Mouse (Mus musculus): ENCODE measurements around the gene Rnf121.

DNA sequence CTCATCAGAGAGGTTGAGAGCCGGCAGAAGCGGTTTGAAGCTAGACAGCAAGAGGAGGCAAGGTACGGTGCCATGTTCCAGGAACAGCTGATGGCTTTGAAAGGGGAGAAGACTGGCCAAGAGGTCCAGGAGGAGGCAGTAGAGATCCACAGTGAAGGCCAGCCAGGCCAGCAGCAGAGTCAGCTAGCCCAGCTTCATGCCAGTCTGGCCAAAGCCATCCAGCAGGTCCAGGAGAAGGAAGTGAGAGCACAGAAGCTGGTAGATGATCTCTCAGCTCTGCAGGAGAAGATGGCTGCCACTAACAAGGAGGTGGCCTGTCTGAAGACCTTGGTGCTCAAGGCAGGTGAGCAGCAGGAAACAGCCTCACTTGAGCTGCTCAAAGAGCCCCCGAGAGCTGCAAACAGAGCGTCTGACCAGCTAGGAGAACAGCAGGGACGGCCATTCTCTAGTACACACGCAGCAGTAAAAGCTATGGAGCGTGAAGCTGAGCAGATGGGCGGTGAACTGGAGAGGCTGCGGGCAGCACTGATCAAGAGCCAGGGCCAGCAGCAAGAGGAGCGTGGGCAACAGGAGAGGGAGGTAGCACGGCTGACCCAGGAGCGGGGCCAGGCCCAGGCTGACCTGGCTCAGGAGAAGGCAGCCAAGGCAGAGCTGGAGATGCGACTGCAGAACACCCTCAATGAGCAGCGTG is 65.7 kb downstream of the Rnf121 start:
- no peak for TF ChIP-seq POLR2A (IDR thresholded peaks at IDR 0.05; ENCODE audit: insufficient read length, low read depth)
- no peak for TF ChIP-seq MAX (IDR thresholded peaks at IDR 0.05; ENCODE audit: low read depth)
- no peak for TF ChIP-seq USF1 (IDR thresholded peaks at IDR 0.05; ENCODE audit: low read depth)
- TF ChIP-seq REST (IDR thresholded peaks at IDR 0.05; ENCODE audit: insufficient read depth, insufficient read length) = no peak
- TF ChIP-seq E2F4 (IDR thresholded peaks at IDR 0.05; ENCODE audit: insufficient read depth) = no peak
- peak; percentile 0 for TF ChIP-seq POLR2AphosphoS2 (IDR thresholded peaks at IDR 0.05; ENCODE audit: insufficient read length, low read depth)
- no peak for TF ChIP-seq CEBPB (IDR thresholded peaks at IDR 0.05; ENCODE audit: insufficient read depth, poor library complexity, severe bottlenecking)
- TF ChIP-seq MYOD1 (IDR thresholded peaks at IDR 0.05; ENCODE audit: control insufficient read depth in 1 of 3, insufficient read length in 2 of 3, low read depth in 2 of 3) = no peak
- no peak for TF ChIP-seq SRF (IDR thresholded peaks at IDR 0.05; ENCODE audit: control insufficient read depth, insufficient read length, low read depth)
- no peak for TF ChIP-seq MYOG (IDR thresholded peaks at IDR 0.05; ENCODE audit: control insufficient read depth in 1 of 3, insufficient read depth in 1 of 3, insufficient read length in 2 of 3, low read depth in 2 of 3)

All from myocyte (in vitro differentiated cells).